Mouse (Mus musculus) liver, postnatal 0 days (tissue): ENCODE results near the gene Sipa1l1. TPM values are rescaled to one million over a fixed set of nuclear protein-coding genes. Genes with fewer than 3 reads are reported as not detected.

Source experiments
- ATAC-seq: fragments of 200-750 bp; cut with Nextera tagmentation; 2 replicates; pipeline ENCODE4 v1.8.0; 2017; ENCODE audit warnings: mild to moderate bottlenecking, moderate library complexity
- DNase-seq: peaks from one replicate; pipeline ENCODE4 v3.0.0-alpha.2; 2016
- H3K27ac ChIP-seq: fragments of 300-500 bp; sonication (generic); 2 replicates; pipeline ENCODE4 v1.5.1; 2014; ENCODE audit warnings: antibody characterized with exemption, moderate library complexity, mild to moderate bottlenecking, low read depth
- H3K27me3 ChIP-seq: fragments of 300-500 bp; sonication (generic); 2 replicates; pipeline ENCODE4 v1.6.1; 2014; ENCODE audit warnings: low read length, control low read depth, mixed read lengths; ENCODE audit not compliant: insufficient read depth
- H3K36me3 ChIP-seq: fragments of 300-500 bp; sonication (generic); replicated peaks from 2 replicates; pipeline ENCODE4 v1.6.1; 2014; ENCODE audit warnings: mild to moderate bottlenecking, control low read depth, low read length, moderate library complexity, mixed read lengths; ENCODE audit not compliant: insufficient read depth
- H3K4me1 ChIP-seq: fragments of 300-500 bp; sonication (generic); 2 replicates; pipeline ENCODE4 v1.6.1; 2014; ENCODE audit warnings: antibody characterized with exemption, mild to moderate bottlenecking, control low read depth; ENCODE audit not compliant: insufficient read depth
- H3K4me2 ChIP-seq: fragments of 300-500 bp; sonication (generic); 2 replicates; pipeline ENCODE4 v1.6.1; 2014; ENCODE audit warnings: low read depth, mild to moderate bottlenecking, low read length, moderate library complexity, mixed read lengths
- H3K4me3 ChIP-seq: fragments of 300-500 bp; sonication (generic); 2 replicates; pipeline ENCODE4 v1.5.1; 2014; ENCODE audit warnings: low read depth, low read length
- H3K9ac ChIP-seq: fragments of 300-500 bp; sonication (generic); replicated peaks from 2 replicates; pipeline ENCODE4 v1.6.1; 2014; ENCODE audit warnings: mild to moderate bottlenecking, moderate library complexity
- H3K9me3 ChIP-seq: fragments of 300-500 bp; sonication (generic); 2 replicates; pipeline ENCODE4 v1.6.1; 2016; ENCODE audit warnings: mild to moderate bottlenecking, control low read depth, low read length, mixed read lengths
- CTCF ChIP-seq: sonication (generic); IDR thresholded peaks from 2 replicates; pipeline ENCODE4 v1.5.1; 2016; ENCODE audit warnings: antibody characterized with exemption, low read depth
- EP300 ChIP-seq: IDR thresholded peaks from 2 replicates; pipeline ENCODE4 v1.6.1; 2016; ENCODE audit warnings: antibody characterized with exemption, low read depth, mild to moderate bottlenecking
- WGBS: fragments of 180-500 bp; shearing (Covaris S2); extraction: QIAGEN DNeasy Blood & Tissue Kit; methylation state at CpG from one replicate; pipeline ENCODE4 v1.1.7; 2014; ENCODE audit not compliant: insufficient replicate concordance; 5-methylcytosine and 5-hydroxymethylcytosine counted together
- polyA plus RNA-seq: library from polyadenylated mRNA; unstranded; fragments of >200 nt; fragmentation: Nextera tagmentation; extraction: Ambion mirVana; gene quantifications from 2 replicates; pipeline ENCODE4 v1.2.1, GENCODE M21; 2015

Sipa1l1 gene
- polyA plus RNA-seq, 1 experiment from 2014 or later = 3.2 TPM

DNA sequence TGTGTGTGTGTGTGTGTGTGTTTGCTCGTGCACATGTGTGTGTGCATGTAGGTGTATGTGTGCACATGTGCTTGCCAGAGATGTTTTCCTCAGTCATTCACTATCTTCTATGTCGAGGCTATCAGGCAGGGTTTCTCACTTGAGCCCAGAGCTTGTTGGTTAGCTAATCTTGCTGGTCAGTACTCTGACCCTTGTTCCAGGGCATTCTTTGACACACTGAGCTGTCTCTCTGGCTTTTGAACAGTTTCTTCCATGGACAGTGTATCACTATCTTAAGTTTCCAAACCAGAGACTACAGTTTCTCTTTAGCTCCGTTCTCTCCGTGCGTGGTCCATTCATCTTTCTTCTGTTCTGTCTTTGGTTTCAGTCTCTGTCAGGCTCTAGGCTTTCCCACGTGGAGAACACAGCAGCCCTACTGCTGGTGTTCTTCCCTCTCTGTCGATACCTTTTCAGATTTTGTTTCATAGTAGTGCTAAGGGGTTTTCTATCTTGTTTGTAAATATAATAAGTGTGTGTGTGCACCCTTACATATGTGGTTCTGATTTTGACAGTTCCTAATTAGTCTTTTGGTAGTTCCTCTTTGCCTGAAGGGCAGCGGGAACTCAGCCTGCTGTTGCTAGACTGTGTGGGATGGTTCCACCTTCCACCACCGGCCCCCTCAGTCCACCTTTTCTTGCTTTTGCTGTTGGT, 54.2 kb downstream of the Sipa1l1 start:
- peak overlapping the region; percentile 30; the same call in 1 of the 2 replicates for H3K4me2 ChIP-seq
- ATAC-seq = no peak
- peaks cover 28% of the 10 kb centered on the region for H3K4me1 ChIP-seq
- no peak overlapping the region for H3K27ac ChIP-seq
- no peak for DNase-seq
- no peaks in the 10 kb centered on the region for H3K27me3 ChIP-seq
- H3K9ac ChIP-seq = no peak overlapping the region
- 35% methylated on average over 9 of the region's 9 CpGs for WGBS
- no peak overlapping the region for H3K4me3 ChIP-seq
- H3K9me3 ChIP-seq = no peaks in the 10 kb centered on the region
- TF ChIP-seq CTCF (no peak), EP300 (no peak)
- no peaks in the 10 kb centered on the region for H3K36me3 ChIP-seq

DNA sequence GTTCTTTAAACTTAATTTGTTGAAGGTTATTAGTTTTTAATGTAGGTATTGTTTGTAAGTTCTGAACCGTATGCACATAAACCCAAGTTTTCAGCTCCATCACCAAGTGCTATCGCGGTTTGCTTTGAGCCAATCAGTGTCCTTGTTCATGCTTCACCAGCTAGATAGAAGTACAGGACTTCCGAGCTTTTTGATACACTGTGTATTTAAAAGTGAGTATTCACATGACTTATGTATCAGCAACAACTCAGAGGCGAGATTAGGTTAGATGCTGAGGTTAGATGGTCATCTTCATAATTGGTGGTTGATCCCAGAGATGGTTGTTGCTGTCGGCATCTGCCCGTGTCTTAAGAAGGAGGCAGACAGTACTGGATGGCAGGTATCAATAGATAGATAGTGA, 55.7 kb downstream of the Sipa1l1 start:
- no peaks in the 10 kb centered on the region for H3K36me3 ChIP-seq
- TF ChIP-seq EP300 = no peak
- no peak for TF ChIP-seq CTCF
- H3K4me1 ChIP-seq = peaks cover 28% of the 10 kb centered on the region
- H3K27ac ChIP-seq = peak overlapping the region; percentile 78; the same call in 1 of the 2 replicates
- 82% methylated on average over 7 of the region's 7 CpGs for WGBS
- H3K27me3 ChIP-seq = no peaks in the 10 kb centered on the region
- no peak overlapping the region for H3K4me2 ChIP-seq
- DNase-seq (no peak), ATAC-seq (no peak)
- H3K9ac ChIP-seq = no peak overlapping the region
- no peaks in the 10 kb centered on the region for H3K9me3 ChIP-seq
- no peak overlapping the region for H3K4me3 ChIP-seq

DNA sequence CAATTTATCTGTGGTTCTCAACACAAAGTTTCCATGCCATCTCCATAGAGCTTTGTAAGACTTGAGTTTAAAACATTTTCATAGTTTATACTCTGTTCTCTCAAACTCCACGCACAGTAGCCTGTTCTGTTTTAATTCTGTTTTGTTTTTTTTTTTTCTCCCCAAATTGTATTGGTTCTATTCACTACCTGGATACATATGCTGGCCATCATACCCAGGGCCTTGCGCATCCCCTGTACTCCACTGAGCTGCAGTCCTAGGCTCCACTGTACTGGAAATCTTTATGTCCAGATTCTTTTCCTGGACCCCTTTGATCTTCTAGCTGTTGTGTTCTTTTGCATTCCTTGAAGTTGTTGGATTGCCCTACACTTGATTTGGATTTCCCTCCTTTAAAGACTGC, 56.2 kb downstream of the Sipa1l1 start:
- H3K27me3 ChIP-seq = no peaks in the 10 kb centered on the region
- no peaks in the 10 kb centered on the region for H3K9me3 ChIP-seq
- WGBS = 80% methylated on average over 2 of the region's 2 CpGs
- H3K9ac ChIP-seq = no peak overlapping the region
- peak overlapping the region; percentile 28; the same call in 1 of the 2 replicates for H3K4me2 ChIP-seq
- H3K36me3 ChIP-seq = no peaks in the 10 kb centered on the region
- no peak overlapping the region for H3K4me3 ChIP-seq
- DNase-seq = no peak
- no peak for TF ChIP-seq CTCF
- no peak for TF ChIP-seq EP300
- H3K4me1 ChIP-seq = peaks cover 28% of the 10 kb centered on the region
- ATAC-seq = no peak
- H3K27ac ChIP-seq = peak overlapping the region; percentile 78

DNA sequence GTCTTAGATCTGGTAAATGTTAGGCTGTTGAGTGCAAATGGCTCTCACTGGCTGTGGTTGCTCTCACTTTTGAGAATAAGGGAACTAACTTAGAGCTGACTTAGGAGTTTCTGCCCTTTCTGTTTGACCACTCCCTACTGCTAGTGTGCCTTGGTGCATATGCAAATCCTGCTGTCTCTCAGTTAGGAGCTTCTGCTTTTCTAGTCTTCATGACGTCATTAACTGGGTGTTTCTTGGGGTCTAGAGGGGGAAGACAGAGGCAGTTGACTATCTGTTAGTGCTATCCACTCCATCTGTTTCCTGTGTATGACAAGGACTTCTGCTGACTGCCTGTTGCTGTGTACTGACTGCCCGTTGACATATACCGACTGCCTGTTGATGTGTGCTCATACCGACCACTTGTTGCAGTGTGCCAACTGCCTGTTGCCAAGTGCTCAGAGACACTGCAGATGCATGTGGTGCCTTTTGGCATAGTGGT, 56.7 kb downstream of the Sipa1l1 start:
- DNase-seq (peak; percentile 47), ATAC-seq (peak; percentile 91)
- H3K27me3 ChIP-seq = no peaks in the 10 kb centered on the region
- H3K9ac ChIP-seq = no peak overlapping the region
- peaks cover 28% of the 10 kb centered on the region for H3K4me1 ChIP-seq
- H3K9me3 ChIP-seq = no peaks in the 10 kb centered on the region
- no peaks in the 10 kb centered on the region for H3K36me3 ChIP-seq
- peak overlapping the region; percentile 28; the same call in 1 of the 2 replicates for H3K4me2 ChIP-seq
- WGBS = 18% methylated on average over 4 of the region's 4 CpGs
- TF ChIP-seq CTCF (no peak), EP300 (peak; percentile 97)
- H3K27ac ChIP-seq = peak overlapping the region; percentile 78
- H3K4me3 ChIP-seq = no peak overlapping the region

DNA sequence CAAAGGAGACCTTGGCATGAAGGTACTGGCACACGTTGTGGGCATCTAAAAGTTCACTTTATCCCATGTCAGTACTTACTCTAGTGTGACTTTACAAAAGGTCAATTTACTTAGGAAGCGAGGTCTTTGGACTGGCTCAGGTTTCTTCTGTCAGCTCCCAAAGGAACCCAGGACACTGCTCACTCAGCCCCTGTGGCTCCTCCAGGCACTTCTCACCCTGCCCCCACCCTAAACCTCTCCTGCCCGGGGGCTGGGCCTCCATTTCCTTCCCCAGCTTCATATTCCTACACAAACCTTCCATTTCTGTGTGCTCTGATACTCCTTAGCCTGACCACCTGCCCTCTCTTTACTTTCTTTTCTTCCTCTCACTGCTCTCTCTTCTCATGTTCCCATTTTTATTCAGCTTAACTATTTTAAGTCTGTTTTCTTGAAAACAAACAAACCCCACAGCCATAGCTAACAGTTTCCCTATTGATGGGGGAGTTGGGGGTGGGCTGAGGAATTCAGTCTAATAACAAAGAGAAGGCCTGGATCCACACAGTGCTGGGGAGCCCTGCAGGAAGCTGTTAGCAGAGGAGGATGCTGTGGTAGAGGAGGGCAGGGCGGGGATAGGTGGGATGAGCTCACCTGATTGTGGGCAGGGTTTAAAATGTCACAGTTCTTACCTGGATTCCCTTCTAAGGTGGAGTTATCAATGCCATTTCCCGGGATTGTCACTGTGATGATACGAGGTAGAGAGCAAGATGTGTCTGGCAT, 57.4 kb downstream of the Sipa1l1 start:
- no peak overlapping the region for H3K9ac ChIP-seq
- DNase-seq = no peak
- ATAC-seq = peak; percentile 13; the same call in 1 of the 2 replicates
- H3K9me3 ChIP-seq = no peaks in the 10 kb centered on the region
- no peak overlapping the region for H3K4me3 ChIP-seq
- no peak overlapping the region for H3K4me2 ChIP-seq
- H3K36me3 ChIP-seq = no peaks in the 10 kb centered on the region
- H3K27me3 ChIP-seq = no peaks in the 10 kb centered on the region
- WGBS = 50% methylated on average over 6 of the region's 6 CpGs
- H3K4me1 ChIP-seq = peaks cover 31% of the 10 kb centered on the region
- H3K27ac ChIP-seq = peak overlapping the region; percentile 78
- TF ChIP-seq EP300 = no peak
- no peak for TF ChIP-seq CTCF

DNA sequence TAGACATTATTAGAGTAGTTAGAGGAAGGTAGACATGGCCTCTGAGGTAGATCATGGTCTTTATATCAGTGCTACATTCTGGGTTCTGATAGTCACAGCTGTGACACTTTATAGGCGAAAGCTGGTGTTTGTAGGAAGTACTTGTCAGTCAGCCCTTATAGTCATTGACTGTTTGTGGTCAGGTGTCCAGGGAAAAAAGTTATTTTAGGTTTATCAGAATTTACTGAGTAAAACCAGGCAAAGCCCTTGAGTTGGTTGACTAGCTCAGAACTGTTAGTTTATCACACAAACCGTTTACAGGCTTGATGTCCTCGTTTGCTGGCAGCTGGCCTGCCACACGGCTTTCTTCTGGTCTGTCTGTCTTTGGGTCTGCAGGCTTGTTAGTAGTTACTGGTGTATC, 61.0 kb downstream of the Sipa1l1 start:
- ATAC-seq (no peak), DNase-seq (no peak)
- Histone ChIP-seq H3K27ac (no peak overlapping the region), H3K9me3 (no peaks in the 10 kb centered on the region), H3K9ac (no peak overlapping the region), H3K4me3 (no peak overlapping the region), H3K27me3 (no peaks in the 10 kb centered on the region), H3K4me2 (no peak overlapping the region), H3K4me1 (peaks cover 18% of the 10 kb centered on the region), H3K36me3 (peaks cover 3% of the 10 kb centered on the region; the same call in 1 of the 2 replicates)
- TF ChIP-seq CTCF (no peak), EP300 (peak; percentile 30; the same call in 1 of the 2 replicates)
- WGBS = 48% methylated on average over 4 of the region's 4 CpGs
